Mouse (Mus musculus) CH12.LX (cell line): ENCODE results near the gene Siae.

Experiments
- BHLHE40 ChIP-seq: IDR thresholded peaks from 2 replicates; pipeline ENCODE4 v1.6.1; 2011; ENCODE audit warnings: mild to moderate bottlenecking, low read depth, low read length, improper control_type of control experiment
- CTCF ChIP-seq, 2 experiments: IDR thresholded peaks in 1 of 2; conservative IDR thresholded peaks in 1 of 2; 2 replicates each; pipeline ENCODE4 v1.5.1; 2011 to 2012; ENCODE audit warnings: low read depth in 2 of 2, low read length in 2 of 2, improper control_type of control experiment in 1 of 2, inconsistent platforms in 1 of 2, mild to moderate bottlenecking in 1 of 2, moderate library complexity in 1 of 2
- ELF1 ChIP-seq: IDR thresholded peaks from 2 replicates; pipeline ENCODE4 v1.6.1; 2014; ENCODE audit warnings: low read depth, mild to moderate bottlenecking, inconsistent platforms, low read length, improper control_type of control experiment
- HCFC1 ChIP-seq: IDR thresholded peaks from 2 replicates; pipeline ENCODE4 v1.6.1; 2012; ENCODE audit warnings: low read depth, mild to moderate bottlenecking, inconsistent platforms, low read length, improper control_type of control experiment
- KAT2A ChIP-seq: IDR thresholded peaks from 2 replicates; pipeline ENCODE4 v1.6.1; 2012; ENCODE audit warnings: low read length, improper control_type of control experiment, inconsistent platforms; ENCODE audit not compliant: insufficient replicate concordance
- MAFK ChIP-seq: IDR thresholded peaks from 2 replicates; pipeline ENCODE4 v1.6.1; 2011; ENCODE audit warnings: low read length, improper control_type of control experiment; ENCODE audit not compliant: insufficient replicate concordance
- NELFE ChIP-seq: IDR thresholded peaks from 2 replicates; pipeline ENCODE4 v1.6.1; 2011; ENCODE audit warnings: low read depth, low read length, improper control_type of control experiment
- POLR2A ChIP-seq: IDR thresholded peaks from 2 replicates; pipeline ENCODE4 v1.6.1; 2011; ENCODE audit warnings: low read depth, mild to moderate bottlenecking, improper control_type of control experiment, low read length
- RAD21 ChIP-seq: IDR thresholded peaks from 2 replicates; pipeline ENCODE4 v1.6.1; 2011; ENCODE audit warnings: low read depth, mild to moderate bottlenecking, low read length, improper control_type of control experiment, moderate library complexity
- USF1 ChIP-seq: IDR thresholded peaks from 2 replicates; pipeline ENCODE4 v1.6.1; 2014; ENCODE audit warnings: low read depth, mild to moderate bottlenecking, inconsistent platforms, low read length, improper control_type of control experiment
- ZC3H11A ChIP-seq: IDR thresholded peaks from 2 replicates; pipeline ENCODE4 v1.6.1; 2012; ENCODE audit warnings: low read depth, mild to moderate bottlenecking, inconsistent platforms, low read length, improper control_type of control experiment
- ZMIZ1 ChIP-seq: IDR thresholded peaks from 2 replicates; pipeline ENCODE4 v1.6.1; 2012; ENCODE audit warnings: low read depth, mild to moderate bottlenecking, inconsistent platforms, low read length, improper control_type of control experiment

DNA sequence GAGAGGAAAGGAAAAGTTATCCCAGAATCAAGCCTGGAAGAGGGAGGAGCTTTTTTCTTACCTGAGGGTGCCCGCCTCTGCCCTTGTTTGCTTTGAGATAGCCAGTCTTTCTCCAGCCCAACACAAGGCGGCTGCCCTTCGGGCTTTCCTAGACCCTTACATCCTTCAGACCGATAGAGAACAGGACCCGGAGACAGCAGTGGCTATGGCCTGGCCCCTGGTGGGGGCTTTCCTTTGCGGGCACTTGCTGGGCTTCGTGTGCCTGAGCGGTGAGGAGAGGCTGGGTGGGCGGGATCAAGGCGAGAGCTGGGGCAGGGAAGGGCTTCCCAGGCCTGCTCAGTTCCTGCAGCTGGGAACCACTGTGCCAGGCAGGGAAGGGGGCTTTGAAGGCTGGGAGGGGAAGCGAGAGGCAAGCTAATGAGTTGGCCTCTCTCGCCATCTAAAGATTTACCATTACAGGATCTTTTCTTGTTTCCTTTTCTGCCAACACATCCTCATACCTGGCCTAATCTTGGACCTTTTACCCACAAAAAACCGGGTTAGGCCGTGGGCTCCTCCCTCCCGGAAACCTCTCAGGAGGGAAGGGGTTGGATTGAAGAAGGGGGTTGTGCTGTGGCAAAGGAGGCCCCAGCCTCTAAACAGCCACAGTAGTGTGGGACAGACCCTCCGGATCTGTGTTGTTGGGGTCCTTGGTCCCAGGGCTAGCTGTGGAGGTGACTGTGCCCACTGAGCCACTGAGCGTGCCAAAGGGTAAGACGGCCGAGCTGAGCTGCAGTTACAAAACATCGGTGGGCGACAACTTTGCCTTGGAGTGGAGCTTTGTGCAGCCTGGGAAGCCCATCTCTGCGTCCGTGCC lies 16.1 kb upstream of the Siae start, which contains the start of gene Vsig2:
- TF ChIP-seq ZMIZ1 (no peak), MAFK (no peak), USF1 (no peak), HCFC1 (no peak), CTCF (conservative IDR thresholded peaks at IDR 0.05 in 1 of 2, IDR thresholded peaks at IDR 0.05 in 1 of 2; ENCODE audit: low read depth in 2 of 2, low read length in 2 of 2) (no peak), RAD21 (no peak), ELF1 (no peak), KAT2A (no peak), BHLHE40 (no peak), NELFE (no peak), ZC3H11A (no peak), POLR2A (no peak)
